Mouse (Mus musculus) lung, adult 2 months (tissue): ENCODE results near the gene Ndufa7.

Experiments
- CTCF ChIP-seq: fragments of 200-500 bp; IDR thresholded peaks from 2 replicates; pipeline ENCODE4 v1.5.1; 2011; ENCODE audit warnings: mild to moderate bottlenecking, low read length, control low read depth; ENCODE audit not compliant: insufficient read depth
- POLR2A ChIP-seq: fragments of 200-500 bp; IDR thresholded peaks from 2 replicates; pipeline ENCODE4 v1.6.1; 2011; ENCODE audit warnings: low read depth, mild to moderate bottlenecking, control low read depth, low read length, borderline replicate concordance; ENCODE audit errors: extremely low read depth

- TF ChIP-seq CTCF (no peak), POLR2A (no peak)
Observed at GRCm38 (mm10) chr17:33825462-33825861, 1.1 kb downstream of the Ndufa7 start.
